Mouse (Mus musculus) bone marrow macrophage, adult 2 months (primary cell): ENCODE data around the gene Abcg1.

Experiments
- CTCF ChIP-seq: IDR thresholded peaks from 2 replicates; pipeline ENCODE4 v1.5.1; 2012; ENCODE audit warnings: low read depth, mild to moderate bottlenecking, low read length, moderate library complexity
- POLR2A ChIP-seq: IDR thresholded peaks from 2 replicates; pipeline ENCODE4 v1.6.1; 2012; ENCODE audit warnings: mild to moderate bottlenecking, low read depth, low read length, borderline replicate concordance

GRCm38 (mm10) chr17:31160291-31160690, 102.8 kb downstream of the Abcg1 start:
- TF ChIP-seq CTCF (no peak), POLR2A (no peak)
